Mouse (Mus musculus) embryonic fibroblast, embryonic 13.5 days (primary cell): ENCODE results near the gene Syne2.

ENCODE experiments used
- CTCF ChIP-seq: IDR thresholded peaks from 2 replicates; pipeline ENCODE4 v1.5.1; 2011; ENCODE audit warnings: mild to moderate bottlenecking, control low read depth, low read length, moderate library complexity, borderline replicate concordance; ENCODE audit not compliant: insufficient read depth
- POLR2A ChIP-seq: IDR thresholded peaks from 2 replicates; pipeline ENCODE4 v1.6.1; 2011; ENCODE audit warnings: low read depth, mild to moderate bottlenecking, control low read depth, low read length, moderate library complexity

DNA sequence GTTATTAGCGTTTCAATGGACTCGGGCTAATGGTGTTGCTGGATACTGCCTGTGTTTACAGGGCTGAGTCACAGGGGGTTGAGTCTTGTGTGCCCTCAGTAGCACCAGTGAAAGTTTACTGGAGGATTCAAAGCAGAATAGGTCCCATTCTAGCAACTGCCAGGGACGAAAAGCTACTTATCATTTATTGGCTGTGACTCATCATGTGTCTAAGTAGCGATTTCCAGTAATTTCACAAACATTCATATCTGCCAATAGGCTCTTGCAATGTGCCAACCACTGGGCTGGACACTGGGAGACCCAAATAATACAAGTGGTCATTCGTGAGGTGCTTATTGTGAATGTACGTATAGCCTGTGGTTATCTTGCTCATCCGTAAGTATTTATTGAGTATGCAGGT is 2.3 kb downstream of the Syne2 start:
- TF ChIP-seq CTCF (no peak), POLR2A (no peak)
